Mouse (Mus musculus): Measurements from ENCODE around the gene Klk1b8.
"Not testable (repeated sequence)": the region's sequence is repeated elsewhere in the genome, so short reads cannot be mapped to it uniquely, and the experiment has no call there.

Gene Klk1b8

GRCm38 (mm10) chr7:43950364-43950763 lies at the start of gene Klk1b8:
Gene Klk1b8 (plus strand): TSS chr7:43950664.
- no peak for DNase-seq (ENCODE audit: low read depth, low spot score)
- Histone ChIP-seq H3K36me3 (ENCODE audit: control insufficient read depth, insufficient read depth, low read length, poor library complexity, severe bottlenecking) (no peaks in the 10 kb centered on the region), H3K27me3 (ENCODE audit: control insufficient read depth, insufficient read depth, low read length, poor library complexity, severe bottlenecking) (no peaks in the 10 kb centered on the region)

GRCm38 (mm10) chr7:43914821-43915220 lies 35.6 kb upstream of the Klk1b8 start:
- DNase-seq (ENCODE audit: low read depth, low spot score) = no peak
- Histone ChIP-seq H3K36me3 (ENCODE audit: control insufficient read depth, insufficient read depth, low read length, poor library complexity, severe bottlenecking) (no peaks in the 10 kb centered on the region), H3K27me3 (ENCODE audit: control insufficient read depth, insufficient read depth, low read length, poor library complexity, severe bottlenecking) (no peaks in the 10 kb centered on the region)

- Histone ChIP-seq H3K36me3 (ENCODE audit: control insufficient read depth, insufficient read depth, low read length, poor library complexity, severe bottlenecking) (no peaks in the 10 kb centered on the region), H3K27me3 (ENCODE audit: control insufficient read depth, insufficient read depth, low read length, poor library complexity, severe bottlenecking) (no peaks in the 10 kb centered on the region)
- no peak for DNase-seq (ENCODE audit: low read depth, low spot score)
These were observed 32.0 kb upstream of the Klk1b8 start for GRCm38 (mm10) chr7:43918426-43918825.

- DNase-seq (ENCODE audit: low read depth, low spot score) = no peak
- no peaks in the 10 kb centered on the region for H3K36me3 ChIP-seq (ENCODE audit: control insufficient read depth, insufficient read depth, low read length, poor library complexity, severe bottlenecking)
- no peaks in the 10 kb centered on the region for H3K27me3 ChIP-seq (ENCODE audit: control insufficient read depth, insufficient read depth, low read length, poor library complexity, severe bottlenecking)
These were observed 31.6 kb upstream of the Klk1b8 start for GRCm38 (mm10) chr7:43918871-43919270.

- no peaks in the 10 kb centered on the region for H3K36me3 ChIP-seq (ENCODE audit: control insufficient read depth, insufficient read depth, low read length, poor library complexity, severe bottlenecking)
- peak; percentile 61 for DNase-seq (ENCODE audit: low read depth, low spot score)
- H3K27me3 ChIP-seq (ENCODE audit: control insufficient read depth, insufficient read depth, low read length, poor library complexity, severe bottlenecking) = no peaks in the 10 kb centered on the region
These were observed 30.7 kb upstream of the Klk1b8 start for GRCm38 (mm10) chr7:43919559-43920451.

- no peaks in the 10 kb centered on the region for H3K36me3 ChIP-seq (ENCODE audit: control insufficient read depth, insufficient read depth, low read length, poor library complexity, severe bottlenecking)
- no peak for DNase-seq (ENCODE audit: low read depth, low spot score)
- H3K27me3 ChIP-seq (ENCODE audit: control insufficient read depth, insufficient read depth, low read length, poor library complexity, severe bottlenecking) = no peaks in the 10 kb centered on the region
These were observed 29.9 kb upstream of the Klk1b8 start for GRCm38 (mm10) chr7:43920582-43920981.

- Histone ChIP-seq H3K27me3 (ENCODE audit: control insufficient read depth, insufficient read depth, low read length, poor library complexity, severe bottlenecking) (no peaks in the 10 kb centered on the region), H3K36me3 (ENCODE audit: control insufficient read depth, insufficient read depth, low read length, poor library complexity, severe bottlenecking) (no peaks in the 10 kb centered on the region)
- DNase-seq (ENCODE audit: low read depth, low spot score) = no peak
These were observed 29.4 kb upstream of the Klk1b8 start for GRCm38 (mm10) chr7:43921087-43921486.

GRCm38 (mm10) chr7:43921941-43922340 lies 28.5 kb upstream of the Klk1b8 start:
- H3K27me3 ChIP-seq (ENCODE audit: control insufficient read depth, insufficient read depth, low read length, poor library complexity, severe bottlenecking) = no peaks in the 10 kb centered on the region
- no peak for DNase-seq (ENCODE audit: low read depth, low spot score)
- no peaks in the 10 kb centered on the region for H3K36me3 ChIP-seq (ENCODE audit: control insufficient read depth, insufficient read depth, low read length, poor library complexity, severe bottlenecking)

GRCm38 (mm10) chr7:43925985-43926384 lies 24.5 kb upstream of the Klk1b8 start:
- Histone ChIP-seq H3K36me3 (ENCODE audit: control insufficient read depth, insufficient read depth, low read length, poor library complexity, severe bottlenecking) (no peaks in the 10 kb centered on the region), H3K27me3 (ENCODE audit: control insufficient read depth, insufficient read depth, low read length, poor library complexity, severe bottlenecking) (no peaks in the 10 kb centered on the region)
- no peak for DNase-seq (ENCODE audit: low read depth, low spot score)

- DNase-seq (ENCODE audit: low read depth, low spot score) = peak; percentile 36
- Histone ChIP-seq H3K36me3 (ENCODE audit: control insufficient read depth, insufficient read depth, low read length, poor library complexity, severe bottlenecking) (no peaks in the 10 kb centered on the region), H3K27me3 (ENCODE audit: control insufficient read depth, insufficient read depth, low read length, poor library complexity, severe bottlenecking) (no peaks in the 10 kb centered on the region)
These were observed 21.9 kb upstream of the Klk1b8 start for GRCm38 (mm10) chr7:43928521-43928920.

- Histone ChIP-seq H3K27me3 (ENCODE audit: control insufficient read depth, insufficient read depth, low read length, poor library complexity, severe bottlenecking) (no peaks in the 10 kb centered on the region), H3K36me3 (ENCODE audit: control insufficient read depth, insufficient read depth, low read length, poor library complexity, severe bottlenecking) (no peaks in the 10 kb centered on the region)
- no peak for DNase-seq (ENCODE audit: low read depth, low spot score)
These were observed 18.1 kb upstream of the Klk1b8 start for GRCm38 (mm10) chr7:43932337-43932736.

GRCm38 (mm10) chr7:43933440-43933839 lies 17.0 kb upstream of the Klk1b8 start, which contains the start of gene Klk15:
Gene Klk15 (plus strand): TSS chr7:43933740.
- DNase-seq (ENCODE audit: low read depth, low spot score) = no peak
- Histone ChIP-seq H3K36me3 (ENCODE audit: control insufficient read depth, insufficient read depth, low read length, poor library complexity, severe bottlenecking) (no peaks in the 10 kb centered on the region), H3K27me3 (ENCODE audit: control insufficient read depth, insufficient read depth, low read length, poor library complexity, severe bottlenecking) (no peaks in the 10 kb centered on the region)

- Histone ChIP-seq H3K27me3 (ENCODE audit: control insufficient read depth, insufficient read depth, low read length, poor library complexity, severe bottlenecking) (no peaks in the 10 kb centered on the region), H3K36me3 (ENCODE audit: control insufficient read depth, insufficient read depth, low read length, poor library complexity, severe bottlenecking) (no peaks in the 10 kb centered on the region)
- no peak for DNase-seq (ENCODE audit: low read depth, low spot score)
These were observed 15.7 kb upstream of the Klk1b8 start for GRCm38 (mm10) chr7:43934747-43935146.

- Histone ChIP-seq H3K36me3 (ENCODE audit: control insufficient read depth, insufficient read depth, low read length, poor library complexity, severe bottlenecking) (no peaks in the 10 kb centered on the region), H3K27me3 (ENCODE audit: control insufficient read depth, insufficient read depth, low read length, poor library complexity, severe bottlenecking) (no peaks in the 10 kb centered on the region)
- no peak for DNase-seq (ENCODE audit: low read depth, low spot score)
These were observed 13.9 kb upstream of the Klk1b8 start for GRCm38 (mm10) chr7:43936551-43936950.

GRCm38 (mm10) chr7:43942293-43942692 lies 8.2 kb upstream of the Klk1b8 start:
- not testable (repeated sequence) for H3K36me3 ChIP-seq (ENCODE audit: control insufficient read depth, insufficient read depth, low read length, poor library complexity, severe bottlenecking); DNase-seq (ENCODE audit: low read depth, low spot score); H3K27me3 ChIP-seq (ENCODE audit: control insufficient read depth, insufficient read depth, low read length, poor library complexity, severe bottlenecking)

Measured in splenic B cell, adult 2 months (primary cell).